15 mouse cellular contexts compared by ENCODE assay signal in the genomic region with DNA sequence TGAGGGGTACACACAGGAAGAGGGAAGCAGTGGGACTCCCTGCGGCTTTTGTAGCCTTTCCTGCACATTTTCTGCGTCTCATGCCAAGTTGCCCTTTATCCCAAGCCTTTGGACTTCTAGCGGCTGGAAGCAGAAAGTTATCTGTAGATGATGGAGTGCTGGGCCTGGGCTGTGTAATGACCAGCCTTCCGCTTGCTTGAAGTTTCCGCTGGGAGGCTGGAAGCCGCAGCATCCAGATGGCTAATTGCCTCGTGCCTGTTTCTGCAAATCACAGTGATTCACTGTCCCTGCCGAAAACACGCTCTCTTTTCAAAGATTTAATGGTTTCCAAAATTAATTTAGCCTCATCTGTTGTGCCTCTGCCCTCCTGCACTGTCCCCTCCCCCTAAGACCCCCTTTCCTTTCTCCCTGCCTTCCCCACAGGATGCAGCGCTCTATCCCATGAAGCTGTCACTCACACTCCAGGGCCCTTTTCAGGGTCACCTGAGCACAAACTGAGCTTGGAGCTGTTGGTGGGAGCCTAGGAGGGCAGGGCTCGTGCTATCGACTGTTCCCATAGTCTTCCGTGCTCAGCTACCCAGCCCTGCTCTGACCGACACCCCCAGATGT. TPM values are rescaled to one million over a fixed set of nuclear protein-coding genes. Genes with fewer than 3 reads are reported as not detected.
DNase-seq lines count a peak whose midpoint lies in the region; ATAC-seq and TF ChIP-seq lines count a peak whose summit lies in the region.
"Had no signal": no experiment of that assay in that cellular context is flagged by ENCODE, and none has a peak within 500 bp of the region (broad histone marks: within the 10 kb centered on the region; RNA-seq: fewer than 3 reads in every experiment).

No protein-coding gene starts in this region.

- no peak for TF ChIP-seq POLR2A in cortical plate, adult 2 months (IDR thresholded peaks at IDR 0.05; ENCODE audit: extremely low read depth, insufficient read depth, low read length)

- 0 out of 2 replicates have a peak, but pooled peaks cover 5% of the 10 kb centered on the region for H3K9me3 ChIP-seq in kidney, embryonic 16.5 days (ENCODE audit: low read length)
- H3K9me3 ChIP-seq in liver, embryonic 11.5 days (ENCODE audit: control insufficient read depth, low read length): no peaks in the 10 kb centered on the region
- H3K9me3 ChIP-seq: embryonic facial prominence, embryonic 15.5 days had no signal

- no peaks in the 10 kb centered on the region for H3K27me3 ChIP-seq in kidney, embryonic 16.5 days (ENCODE audit: insufficient read depth, low read length)
- H3K27me3 ChIP-seq in liver, embryonic 11.5 days (replicated peaks; ENCODE audit: control insufficient read depth, insufficient read depth, low read length): no peaks in the 10 kb centered on the region
- H3K27me3 ChIP-seq: embryonic facial prominence, embryonic 15.5 days had no signal

- H3K4me3 ChIP-seq in kidney, embryonic 16.5 days (ENCODE audit: low read length): no peak overlapping the region
- no peak overlapping the region for H3K4me3 ChIP-seq in cortical plate, adult 2 months (ENCODE audit: insufficient read depth, low read length)
- H3K4me3 ChIP-seq in liver, embryonic 11.5 days (ENCODE audit: low read depth, low read length): no peak overlapping the region
- H3K4me3 ChIP-seq: embryonic facial prominence, embryonic 15.5 days had no signal

- no peak for TF ChIP-seq CTCF in cortical plate, adult 2 months (IDR thresholded peaks at IDR 0.05; ENCODE audit: extremely low read depth, insufficient read depth, low read length)

- H3K27ac ChIP-seq in kidney, embryonic 16.5 days (ENCODE audit: low read length): no peak overlapping the region
- peak overlapping the region; percentile 22 for H3K27ac ChIP-seq in cortical plate, adult 2 months (ENCODE audit: insufficient read depth, low read length)
- no peak overlapping the region for H3K27ac ChIP-seq in liver, embryonic 11.5 days (ENCODE audit: low read depth, low read length)
- H3K27ac ChIP-seq: embryonic facial prominence, embryonic 15.5 days had no signal

- H3K4me2 ChIP-seq in kidney, embryonic 16.5 days (replicated peaks; ENCODE audit: low read depth, low read length): no peak overlapping the region
- H3K4me2 ChIP-seq in liver, embryonic 11.5 days: no peak overlapping the region
- H3K4me2 ChIP-seq: embryonic facial prominence, embryonic 15.5 days had no signal

- no peaks in the 10 kb centered on the region for H3K36me3 ChIP-seq in kidney, embryonic 16.5 days (ENCODE audit: insufficient read depth, low read length)
- no peaks in the 10 kb centered on the region for H3K36me3 ChIP-seq in liver, embryonic 11.5 days (ENCODE audit: control insufficient read depth, insufficient read depth, low read length)
- H3K36me3 ChIP-seq: embryonic facial prominence, embryonic 15.5 days had no signal

- DNase-seq in cerebellum, postnatal 10 days: peak; percentile 19 to 36
- DNase-seq in cerebellum, adult 9-10 months: no peak
- no peak for DNase-seq in kidney, postnatal 14 days
- DNase-seq in mesoderm, embryonic 11.5 days (ENCODE audit: low read depth, low spot score): peak; percentile 40
- no peak for DNase-seq in c-Kit-positive CD71-positive TER-119-positive erythroid progenitor cells, embryonic 14.5 days (ENCODE audit: low spot score)
- no peak for DNase-seq in liver, embryonic 11.5 days (ENCODE audit: low spot score)
- DNase-seq: cerebellum, adult 11 months; gastrocnemius, postnatal 36 days; liver; lung, postnatal 36 days; thymus, postnatal 14 days had no signal

- H3K4me1 ChIP-seq in kidney, embryonic 16.5 days (ENCODE audit: insufficient read depth, low read length): peaks cover 27% of the 10 kb centered on the region
- peaks cover 6% of the 10 kb centered on the region for H3K4me1 ChIP-seq in cortical plate, adult 2 months (ENCODE audit: control insufficient read depth, insufficient read depth, low read length)
- no peaks in the 10 kb centered on the region for H3K4me1 ChIP-seq in liver, embryonic 11.5 days (replicated peaks; ENCODE audit: control insufficient read depth, insufficient read depth, low read length)
- H3K4me1 ChIP-seq: embryonic facial prominence, embryonic 15.5 days had no signal

- 34% methylated on average over 14 of the region's 14 CpGs for WGBS in kidney, embryonic 16.5 days
- WGBS in liver, embryonic 11.5 days: 69% methylated on average over 14 of the region's 14 CpGs

- no peak overlapping the region for H3K9ac ChIP-seq in kidney, embryonic 16.5 days (replicated peaks; ENCODE audit: low read length)
- H3K9ac ChIP-seq in liver, embryonic 11.5 days (ENCODE audit: low read depth, low read length): no peak overlapping the region
- H3K9ac ChIP-seq: embryonic facial prominence, embryonic 15.5 days had no signal

- peak; percentile 36; the same call in 1 of the 2 replicates for ATAC-seq in kidney, embryonic 16.5 days (ENCODE audit: low FRiP score, low TSS enrichment)
- no peak for ATAC-seq in liver, embryonic 11.5 days (replicated peaks; ENCODE audit: low FRiP score)
- ATAC-seq: activated CD4-positive, CD25-positive, alpha-beta regulatory T cell, adult 4 months had no signal

RNA-seq across cellular contexts. Expression of gene Mrpl33, which starts 6.9 kb away (rescaled TPM):
- polyA plus RNA-seq in kidney, embryonic 16.5 days (2015; fragmentation: Nextera tagmentation; extraction: Ambion mirVana): 237 and 260 TPM in 2 replicates
- polyA plus RNA-seq in cortical plate, adult 2 months (2012; rRNA removed): 108 and 111 TPM in 2 replicates
- 277 and 300 TPM in 2 replicates for polyA plus RNA-seq in liver, embryonic 11.5 days (2014; fragmentation: Nextera tagmentation; extraction: Ambion mirVana)

Comparison
In these comparisons a context has a peak if more than half of its experiments do, and no peak if none do; other contexts are left out.
1. DNase-seq: peak in cerebellum, postnatal 10 days (2 of 2) and mesoderm, embryonic 11.5 days (single experiment); none in cerebellum, adult 9-10 months (single experiment), kidney, postnatal 14 days (single experiment), c-Kit-positive CD71-positive TER-119-positive erythroid progenitor cells, embryonic 14.5 days (single experiment) and liver, embryonic 11.5 days (single experiment).